Mouse (Mus musculus) forelimb bud, embryonic 11.5 days (tissue): Measurements from ENCODE around the gene Shc3.

ENCODE experiments used
- DNase-seq: peaks from one replicate; pipeline ENCODE4 v3.0.0-alpha.2; 2012; ENCODE audit warnings: low read depth, low spot score

Shc3 gene

DNA sequence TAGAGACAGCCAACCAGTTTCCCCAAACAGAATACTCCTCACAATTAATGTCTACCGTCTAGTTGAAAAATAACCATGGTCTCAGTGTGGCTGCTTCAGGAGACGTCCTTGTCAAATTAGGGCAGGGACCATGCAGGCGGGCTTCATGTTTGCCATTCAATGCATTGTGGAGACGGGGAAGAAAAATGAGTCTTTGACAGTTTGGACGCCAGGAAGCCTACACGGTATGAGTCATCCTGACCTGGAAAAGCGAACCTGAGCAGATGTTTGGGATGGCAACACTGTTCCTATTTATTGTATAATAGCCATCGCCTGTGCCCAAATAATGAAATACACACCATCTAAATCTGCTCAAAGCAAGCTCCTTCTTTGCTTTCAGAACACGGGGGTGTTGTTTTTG, 83.9 kb downstream of the Shc3 start:
- DNase-seq, result no peak

DNA sequence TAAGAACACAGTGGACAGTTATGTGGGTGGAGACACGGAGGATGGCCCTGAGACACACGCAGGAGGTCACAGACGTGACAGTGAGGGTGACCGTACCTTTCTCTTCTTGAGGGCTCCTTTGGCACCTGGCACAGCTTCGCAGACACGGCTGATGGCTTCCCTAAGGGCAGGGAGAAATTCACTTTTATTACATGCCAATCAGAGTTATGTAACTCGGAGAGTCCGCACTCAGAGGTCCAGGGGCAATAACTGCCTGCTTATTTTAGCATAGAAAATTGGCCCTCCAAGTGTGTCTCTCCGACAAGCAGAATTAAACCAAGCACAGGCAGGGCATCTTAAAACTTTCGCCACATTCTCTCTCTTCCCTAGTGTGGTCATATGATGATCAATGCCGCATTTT, 86.4 kb downstream of the Shc3 start:
- DNase-seq, result no peak

DNA sequence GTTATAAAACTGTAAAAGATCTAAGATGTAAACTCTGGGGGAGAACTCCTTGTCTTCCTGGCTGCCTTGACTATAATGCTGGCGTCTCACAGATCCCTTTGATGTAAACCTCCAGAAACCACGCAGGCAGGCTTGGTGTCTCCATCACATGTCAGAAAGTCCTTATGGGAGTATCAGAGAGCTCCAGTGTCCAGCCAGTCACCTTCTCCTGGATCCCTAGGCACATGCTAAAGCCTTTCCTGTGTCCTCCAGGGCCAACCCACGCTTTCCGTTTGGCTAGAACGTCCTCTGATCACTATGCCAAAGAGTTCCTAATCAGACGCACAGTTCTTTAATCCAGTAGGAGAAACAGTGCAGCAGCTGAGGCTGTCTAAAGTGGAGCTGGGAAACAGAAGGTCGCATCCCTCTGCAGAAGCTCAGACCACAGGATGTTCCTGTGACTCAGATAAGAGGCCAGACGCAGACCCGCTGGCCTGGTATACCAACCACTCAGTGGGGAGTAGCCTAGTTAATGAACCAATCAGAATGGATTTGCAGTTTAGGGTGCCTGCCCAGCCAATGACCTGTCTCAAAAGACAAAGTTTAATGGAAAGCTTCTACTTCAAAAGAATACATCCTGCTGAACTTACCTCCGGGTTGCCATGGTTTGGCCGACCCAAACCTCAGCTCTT, 88.7 kb downstream of the Shc3 start:
- DNase-seq, result no peak

DNA sequence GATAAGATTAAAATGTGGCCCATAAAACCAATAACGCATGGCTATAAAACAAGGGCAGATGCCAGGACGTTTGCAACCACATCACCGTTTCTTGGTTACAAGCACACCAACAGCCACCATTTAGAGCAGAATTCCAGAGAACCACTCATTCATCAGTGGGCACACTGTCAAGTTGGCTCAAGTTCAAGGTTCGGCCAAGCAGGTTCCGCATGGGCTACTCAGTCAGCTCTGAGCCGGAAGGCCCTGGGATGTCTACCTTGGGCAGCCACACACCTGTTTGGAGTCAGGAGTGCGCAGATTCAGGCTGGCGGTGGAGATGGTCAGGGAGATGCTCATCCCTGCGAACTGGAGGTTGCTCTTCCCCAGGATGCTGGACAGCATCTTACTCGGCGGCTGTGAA, 89.4 kb downstream of the Shc3 start:
- DNase-seq, result no peak

DNA sequence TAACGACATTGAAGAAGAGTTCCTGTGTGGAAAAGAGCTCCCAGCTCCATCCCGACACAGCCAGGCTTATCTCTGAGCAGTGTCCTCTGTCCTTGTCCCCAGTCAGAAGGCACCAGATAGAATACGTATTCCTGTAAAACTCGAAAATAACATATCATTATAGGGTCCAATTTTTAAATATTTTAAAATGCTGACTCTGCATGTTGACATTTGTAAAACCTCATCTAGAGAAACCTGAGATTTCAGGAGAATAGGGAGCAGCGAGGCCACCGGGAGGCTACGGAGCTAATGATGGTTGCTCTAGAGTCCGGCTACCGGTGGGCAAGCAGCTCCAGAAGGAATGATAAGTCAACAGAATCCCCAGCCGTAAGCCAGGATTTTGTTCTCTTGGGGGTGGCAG, 92.2 kb downstream of the Shc3 start:
- no peak for DNase-seq

DNA sequence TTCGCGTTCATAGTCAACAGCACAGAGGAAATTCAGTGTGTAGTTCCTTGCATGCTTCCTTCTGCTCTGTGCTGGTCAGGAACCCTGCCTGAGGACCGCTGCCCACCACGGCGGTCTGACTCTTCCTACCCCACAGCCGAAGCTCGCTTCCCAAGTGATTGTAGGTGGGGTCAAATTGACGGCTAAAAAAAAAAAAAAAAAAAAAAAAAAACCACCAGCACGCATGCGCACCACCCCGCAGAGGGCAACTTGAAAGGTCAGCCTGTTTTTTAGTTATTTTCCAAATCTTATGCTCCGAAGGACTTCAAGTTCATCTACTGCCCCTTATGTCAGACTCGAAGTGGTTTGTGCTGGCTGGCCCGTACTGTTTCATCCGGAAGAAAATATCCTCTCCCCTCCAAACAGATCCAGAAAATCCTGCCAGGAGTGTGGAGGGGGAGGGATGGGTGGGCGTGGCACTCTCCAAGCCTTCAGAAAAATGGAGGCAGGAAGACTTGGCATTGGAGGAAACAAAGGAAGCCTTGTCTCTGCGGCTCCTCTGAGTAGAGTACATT, 100.4 kb downstream of the Shc3 start:
- no peak for DNase-seq

DNA sequence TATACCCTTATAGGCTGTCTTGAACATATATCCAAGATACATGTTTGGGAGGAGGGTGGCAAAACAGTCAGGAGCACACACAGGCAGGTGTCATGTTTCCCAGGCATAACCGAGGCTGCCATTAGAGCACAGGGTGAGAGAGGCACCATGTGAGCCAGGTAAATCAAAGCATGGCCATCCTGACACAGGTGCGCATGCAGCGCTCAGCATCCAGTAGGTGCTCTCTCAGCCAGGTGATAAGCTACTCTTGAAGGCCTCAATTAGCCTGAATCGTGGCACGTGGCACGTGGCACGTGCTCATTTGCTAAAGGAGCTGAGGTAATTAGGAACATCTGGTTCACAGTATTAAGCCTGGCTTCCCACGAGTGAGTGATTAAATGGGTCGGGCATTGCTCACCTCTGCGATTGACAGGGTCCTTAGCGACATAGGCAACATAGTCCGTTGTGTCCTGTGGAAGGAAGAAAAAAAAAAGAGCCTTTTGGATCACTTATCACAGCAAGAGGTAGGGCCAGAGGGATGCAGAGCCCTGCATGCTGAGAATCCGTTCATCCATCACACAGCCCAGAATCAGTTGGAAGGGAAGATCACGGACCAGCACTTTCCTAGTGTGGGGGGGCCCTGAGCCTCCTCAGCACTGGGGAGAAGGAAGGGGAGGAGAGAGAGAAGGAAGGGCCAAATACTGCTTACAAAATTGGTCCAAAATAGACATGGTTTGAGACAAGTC, 102.9 kb downstream of the Shc3 start:
- peak; percentile 33 for DNase-seq

DNA sequence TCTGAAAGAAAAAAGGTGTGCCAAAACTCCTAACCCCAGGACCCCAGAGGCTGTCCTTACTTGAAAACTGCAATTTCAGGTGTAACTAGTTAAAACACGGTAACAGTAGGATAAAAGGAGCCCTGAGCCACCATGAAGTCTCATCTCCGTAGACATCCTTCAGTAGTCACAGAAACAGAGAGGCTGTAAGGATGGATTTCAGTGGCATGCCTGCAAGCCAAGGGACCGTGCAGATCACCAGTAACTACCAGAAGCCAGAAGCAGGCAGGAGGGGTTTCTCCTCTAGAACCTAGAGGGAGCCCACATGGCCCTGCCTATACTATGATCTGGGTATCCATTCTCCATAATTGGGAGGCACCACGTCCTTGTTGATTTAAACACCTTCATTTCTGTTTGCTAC, 104.9 kb downstream of the Shc3 start:
- no peak for DNase-seq

DNA sequence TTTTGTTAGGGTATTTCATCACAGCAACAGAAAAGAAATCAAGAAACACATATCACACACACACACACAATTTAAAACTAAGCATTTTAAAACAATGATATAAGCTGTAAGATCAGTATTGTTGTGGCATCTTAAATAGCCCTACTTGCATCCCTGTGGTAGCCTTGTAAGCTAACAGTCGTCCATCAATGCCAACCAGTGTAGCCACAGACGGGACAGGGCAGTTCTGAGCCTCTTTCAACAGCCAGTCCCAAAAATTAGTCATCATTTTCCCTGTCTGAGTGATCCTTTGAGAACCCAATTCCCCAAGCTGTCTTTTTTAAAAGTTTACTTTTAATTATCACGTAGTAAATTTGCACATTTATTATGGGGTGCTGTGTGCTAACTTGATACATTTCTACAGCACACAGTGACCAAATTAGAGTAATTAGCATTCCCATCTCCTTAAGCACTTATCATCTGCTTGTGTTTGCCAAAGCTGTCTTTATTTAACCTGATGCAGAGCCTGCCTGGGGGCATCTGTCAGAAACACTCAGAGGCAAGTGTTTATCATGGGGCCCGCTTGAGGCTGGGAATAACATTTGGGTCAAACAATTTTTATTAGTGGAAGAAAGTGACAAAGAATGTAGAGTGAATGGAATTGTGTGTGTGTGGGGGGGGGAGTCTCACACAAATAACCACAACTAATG, 112.9 kb downstream of the Shc3 start:
- peak; percentile 32 for DNase-seq

DNA sequence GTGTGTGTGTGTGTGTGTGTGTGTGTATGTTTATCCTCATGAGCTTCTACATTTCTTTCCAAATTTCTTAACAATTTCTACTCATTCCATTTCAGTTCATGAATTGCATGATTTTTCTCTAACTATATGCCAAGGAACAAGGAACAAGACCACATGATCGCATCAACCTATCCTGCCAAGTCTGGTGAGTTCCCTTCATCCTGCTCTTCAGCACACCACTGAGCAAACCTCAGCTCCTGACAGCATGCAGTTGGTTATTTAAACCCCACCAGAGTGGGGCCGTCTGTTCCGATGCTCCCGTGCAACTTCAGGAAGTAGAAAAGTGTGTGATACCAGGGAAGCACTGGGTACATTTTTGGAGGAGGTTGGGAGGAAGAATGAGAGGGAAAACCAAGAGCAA, 122.7 kb downstream of the Shc3 start:
- DNase-seq, result no peak

DNA sequence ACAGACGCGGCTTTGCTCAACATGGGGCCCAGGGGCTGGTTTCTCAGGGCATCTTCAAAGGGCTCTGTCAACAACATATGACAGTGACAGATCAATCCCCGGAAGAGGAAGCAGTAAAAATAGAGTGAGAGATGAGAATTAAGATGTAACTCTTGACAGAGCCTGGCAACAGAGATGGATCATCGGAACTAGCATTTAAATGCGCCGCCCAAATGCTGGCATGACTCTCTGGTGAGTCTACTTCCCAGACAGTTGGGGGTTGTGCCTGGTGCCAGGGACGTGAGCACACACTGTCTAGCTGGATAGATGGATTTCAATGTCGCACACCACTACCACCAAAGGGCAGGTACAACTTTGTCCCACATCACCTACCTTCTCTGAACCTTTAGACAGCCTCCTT, 126.3 kb downstream of the Shc3 start:
- no peak for DNase-seq

DNA sequence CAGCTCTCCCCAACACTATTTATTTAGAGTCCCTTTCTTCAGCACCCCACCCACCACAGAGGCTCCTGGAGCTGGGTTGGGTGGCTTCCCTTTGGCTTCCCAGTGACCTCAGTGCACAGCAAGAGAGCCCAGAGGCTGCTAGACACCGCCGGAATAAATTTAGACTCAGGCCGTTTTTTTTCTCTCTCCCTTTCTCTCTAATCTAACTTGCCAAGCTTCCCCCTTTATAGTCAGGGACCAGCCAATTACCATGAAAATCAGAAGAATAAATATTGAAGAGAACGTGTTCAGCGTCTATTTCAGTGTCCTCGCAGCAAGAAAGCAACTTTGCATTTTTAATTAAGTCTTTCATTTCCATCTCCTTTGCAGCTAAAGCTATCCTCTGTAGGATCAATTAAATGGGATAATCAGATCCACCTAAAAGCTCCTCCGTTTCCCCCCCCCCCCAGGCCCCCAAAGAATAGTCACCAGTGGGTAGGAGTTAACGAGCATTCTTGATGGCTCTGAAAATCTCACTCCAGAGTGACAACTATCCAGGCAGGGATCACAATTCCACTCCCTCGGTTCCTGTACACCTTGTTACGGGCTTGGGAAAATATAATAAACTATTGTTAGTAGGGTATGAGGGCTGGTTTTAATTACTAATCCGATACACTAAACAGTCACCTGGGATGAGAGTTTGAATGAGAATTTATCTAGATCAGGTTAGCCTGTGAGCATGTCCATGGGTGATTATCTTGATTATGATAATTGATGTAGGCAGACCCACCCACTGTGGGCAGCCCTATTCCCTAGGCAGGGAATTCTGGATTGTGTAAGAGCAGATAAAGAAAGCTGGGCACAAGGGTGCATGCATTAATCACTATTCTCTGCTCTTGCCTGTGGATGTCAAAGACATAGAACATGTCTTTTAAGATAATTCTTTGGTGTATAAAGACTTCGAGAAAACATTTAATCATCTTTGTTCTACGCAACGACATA, 131.8 kb downstream of the Shc3 start:
- no peak for DNase-seq

DNA sequence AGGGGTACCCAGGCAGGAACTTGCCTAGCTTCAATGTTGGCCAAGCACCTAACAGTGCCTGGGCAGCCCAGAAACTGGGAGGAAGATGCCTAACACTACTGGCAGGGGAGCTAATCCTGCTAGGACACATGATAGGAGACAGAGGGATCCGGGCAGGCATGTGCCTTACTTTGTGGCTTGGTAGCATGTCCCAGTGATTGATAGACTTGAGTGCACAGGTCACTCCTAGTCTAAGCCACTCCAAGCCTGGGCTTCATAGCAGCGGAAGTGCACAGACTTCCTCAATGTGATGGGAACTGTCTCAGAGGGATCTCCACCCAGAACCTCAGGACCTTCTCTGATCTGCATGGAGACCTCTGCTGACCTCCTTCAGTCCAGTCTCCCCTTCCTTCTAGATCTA, 134.1 kb downstream of the Shc3 start:
- no peak for DNase-seq

DNA sequence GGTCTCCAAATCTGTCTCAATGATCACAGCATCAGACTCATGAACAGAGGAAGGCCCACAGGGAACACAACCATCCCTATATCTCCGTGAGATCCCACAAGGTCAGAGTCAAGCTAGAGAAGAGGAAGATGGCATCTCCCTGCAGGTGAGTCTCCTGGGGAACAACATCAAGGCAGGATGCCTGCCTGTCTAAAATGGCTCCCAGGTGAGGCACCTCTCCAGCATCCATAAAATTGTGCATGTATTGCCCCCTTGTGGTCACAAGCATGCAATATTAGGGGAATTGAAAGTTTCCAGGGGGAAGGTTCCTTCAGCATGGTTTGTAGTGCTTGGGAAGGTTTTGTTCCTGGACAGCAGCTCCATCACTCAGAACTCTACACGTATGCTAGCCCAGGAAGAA, 134.8 kb downstream of the Shc3 start:
- DNase-seq, result peak; percentile 61

DNA sequence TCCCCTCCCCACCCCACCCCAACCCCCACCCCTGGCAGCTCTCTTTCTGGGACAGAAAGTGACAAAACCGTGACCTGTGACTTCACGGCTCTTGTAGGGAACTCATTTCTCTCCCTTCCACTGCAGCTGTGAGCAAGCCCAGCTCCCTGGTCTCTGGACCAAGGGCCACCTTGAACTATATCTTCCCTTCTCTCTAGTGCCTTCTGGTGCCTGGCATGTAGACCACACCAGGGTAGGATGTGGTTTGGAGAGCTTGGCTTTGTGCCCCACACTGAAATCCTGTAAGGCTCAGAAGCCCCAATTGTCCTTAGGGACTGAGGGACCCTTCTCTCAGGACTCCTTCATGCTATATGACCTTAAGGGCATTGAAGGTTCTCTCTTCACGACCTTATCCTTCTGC, 135.8 kb downstream of the Shc3 start:
- no peak for DNase-seq

DNA sequence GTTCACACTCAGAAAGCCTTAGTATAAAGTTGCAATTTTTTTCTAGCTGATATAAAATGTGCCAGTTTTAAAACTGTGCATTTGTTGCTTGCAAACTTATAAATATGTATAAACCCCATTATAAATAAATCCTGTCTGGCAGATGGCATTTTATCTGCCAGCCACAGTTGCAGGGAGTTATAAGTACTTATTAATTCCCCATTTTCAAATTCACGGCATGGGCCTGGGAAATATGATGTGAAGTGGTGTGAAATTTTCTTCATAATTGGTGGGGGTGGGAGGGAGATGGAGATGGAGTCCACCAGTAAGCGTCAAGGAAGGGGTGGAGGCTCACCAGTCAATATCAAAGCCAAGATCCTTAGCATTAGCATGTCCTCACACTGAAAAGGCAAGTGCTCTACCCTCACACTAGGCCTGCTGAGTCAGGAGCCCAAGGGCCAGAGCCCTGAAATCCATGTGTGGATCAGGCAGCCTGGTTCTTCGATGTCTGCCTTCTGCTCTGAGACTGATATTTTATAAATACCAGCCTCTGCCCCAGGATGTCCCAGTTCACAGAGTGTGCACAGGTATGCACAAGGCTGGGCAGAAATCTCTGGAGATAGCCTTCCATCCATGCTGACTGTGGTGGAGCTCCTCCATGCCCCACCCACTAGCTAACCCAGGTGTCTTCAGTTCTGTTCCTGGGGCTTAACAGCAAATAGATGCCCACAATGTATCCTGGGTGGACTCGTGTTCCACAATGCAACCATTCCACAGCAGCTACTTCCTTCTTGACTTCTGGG, 143.4 kb downstream of the Shc3 start:
- no peak for DNase-seq

DNA sequence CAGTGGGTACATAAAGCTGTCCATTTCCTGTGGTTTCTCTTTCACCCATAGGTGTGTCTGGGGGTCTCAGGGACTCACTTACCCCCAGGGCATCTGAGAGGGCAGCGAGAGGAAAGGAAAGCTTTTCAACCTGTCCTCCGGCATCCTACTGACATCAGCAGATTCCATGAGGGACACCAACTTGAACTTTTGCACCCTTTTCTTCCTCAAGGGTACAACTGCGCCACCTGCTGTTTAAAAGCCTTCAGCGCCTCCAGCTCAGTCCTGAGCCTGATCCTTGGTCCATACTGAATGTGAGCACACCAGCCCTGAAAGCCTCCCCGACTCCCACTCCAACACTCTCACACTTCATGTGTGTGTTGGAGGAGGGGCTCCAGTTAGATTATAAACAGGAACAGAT, 144.6 kb downstream of the Shc3 start:
- DNase-seq, result peak; percentile 77

DNA sequence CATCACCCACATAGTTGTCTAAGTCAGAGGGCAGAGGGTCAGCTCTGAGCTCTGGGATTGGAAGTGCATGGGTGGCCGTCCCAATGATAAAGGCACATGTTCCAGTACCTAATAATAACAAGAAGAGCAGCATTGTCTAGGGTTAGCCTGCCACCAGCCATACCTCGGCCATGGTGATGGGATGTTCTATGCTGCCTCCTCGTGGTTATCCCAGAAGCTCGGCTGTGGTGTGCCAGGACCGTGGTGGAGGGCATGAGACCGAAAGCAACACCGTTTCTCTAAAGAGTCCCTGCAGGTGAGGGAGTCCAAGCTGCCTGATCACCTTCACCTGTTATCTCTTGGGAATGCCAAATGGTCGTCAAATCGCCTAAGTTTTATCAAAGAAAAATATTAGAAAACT, 145.6 kb downstream of the Shc3 start:
- DNase-seq, result no peak

DNA sequence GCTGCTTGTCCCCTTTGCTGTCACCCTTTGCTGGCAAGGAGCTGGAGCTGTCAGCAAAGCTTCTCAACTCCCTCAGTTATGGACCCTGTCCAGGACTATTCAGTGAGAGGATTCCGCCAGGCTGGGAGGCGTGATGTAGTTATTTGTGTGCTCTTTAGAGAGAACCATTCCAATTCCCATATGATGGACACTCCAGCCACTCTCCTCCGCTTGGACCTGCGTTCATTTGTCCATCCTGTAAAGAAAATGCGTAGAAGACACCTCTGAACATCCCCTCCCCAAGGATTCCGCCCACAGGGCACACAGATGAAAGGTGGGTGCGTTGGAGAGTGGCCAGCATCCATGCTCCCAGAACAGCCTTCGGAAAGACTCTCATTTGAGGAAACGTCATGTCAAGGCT, 148.4 kb downstream of the Shc3 start:
- DNase-seq, result no peak

DNA sequence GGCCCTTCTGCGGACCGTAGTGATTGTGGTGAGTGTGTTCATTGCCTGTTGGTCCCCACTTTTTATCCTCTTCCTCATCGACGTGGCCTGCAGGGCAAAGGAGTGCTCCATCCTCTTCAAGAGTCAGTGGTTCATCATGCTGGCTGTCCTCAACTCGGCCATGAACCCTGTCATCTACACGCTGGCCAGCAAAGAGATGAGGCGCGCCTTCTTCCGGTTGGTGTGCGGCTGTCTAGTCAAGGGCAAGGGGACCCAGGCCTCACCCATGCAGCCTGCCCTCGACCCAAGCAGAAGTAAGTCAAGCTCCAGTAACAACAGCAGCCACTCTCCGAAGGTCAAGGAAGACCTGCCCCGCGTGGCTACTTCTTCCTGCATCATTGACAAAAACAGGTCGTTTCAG, 149.7 kb downstream of the Shc3 start:
- no peak for DNase-seq

DNA sequence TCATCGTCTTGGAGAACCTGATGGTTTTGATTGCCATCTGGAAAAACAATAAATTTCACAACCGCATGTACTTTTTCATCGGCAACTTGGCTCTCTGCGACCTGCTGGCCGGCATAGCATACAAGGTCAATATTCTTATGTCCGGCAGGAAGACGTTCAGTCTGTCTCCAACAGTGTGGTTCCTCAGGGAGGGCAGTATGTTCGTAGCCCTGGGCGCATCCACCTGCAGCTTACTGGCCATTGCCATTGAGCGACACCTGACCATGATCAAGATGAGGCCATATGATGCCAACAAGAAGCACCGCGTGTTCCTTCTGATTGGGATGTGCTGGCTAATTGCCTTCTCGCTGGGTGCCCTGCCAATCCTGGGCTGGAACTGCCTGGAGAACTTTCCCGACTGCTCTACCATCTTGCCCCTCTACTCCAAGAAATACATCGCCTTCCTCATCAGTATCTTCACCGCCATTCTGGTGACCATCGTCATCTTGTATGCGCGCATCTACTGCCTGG, 150.2 kb downstream of the Shc3 start:
- DNase-seq, result no peak
